Mouse (Mus musculus) hindbrain, postnatal 0 days (tissue): ENCODE data around the gene Dennd4c. TPM values are rescaled to one million over a fixed set of nuclear protein-coding genes. Genes with fewer than 3 reads are reported as not detected.

Experiments used
- ATAC-seq: fragments of 200-750 bp; cut with Nextera tagmentation; 2 replicates; pipeline ENCODE4 v1.8.0; 2017; ENCODE audit warnings: mild to moderate bottlenecking, moderate TSS enrichment, moderate library complexity
- DNase-seq: peaks from one replicate; pipeline ENCODE4 v3.0.0-alpha.2; 2015; ENCODE audit warnings: low spot score
- H3K27ac ChIP-seq: fragments of 300-500 bp; sonication (generic); 2 replicates; pipeline ENCODE4 v1.5.1; 2014; ENCODE audit warnings: mild to moderate bottlenecking
- H3K27me3 ChIP-seq: fragments of 300-500 bp; sonication (generic); 2 replicates; pipeline ENCODE4 v1.6.1; 2014; ENCODE audit warnings: low read length, mixed read lengths; ENCODE audit not compliant: insufficient read depth
- H3K36me3 ChIP-seq: fragments of 300-500 bp; sonication (generic); 2 replicates; pipeline ENCODE4 v1.6.1; 2014; ENCODE audit warnings: low read length, mixed read lengths; ENCODE audit not compliant: insufficient read depth
- H3K4me1 ChIP-seq: fragments of 300-500 bp; sonication (generic); 2 replicates; pipeline ENCODE4 v1.6.1; 2014; ENCODE audit warnings: antibody characterized with exemption, low read length, mixed read lengths; ENCODE audit not compliant: insufficient read depth
- H3K4me2 ChIP-seq: fragments of 300-500 bp; sonication (generic); 2 replicates; pipeline ENCODE4 v1.6.1; 2014; ENCODE audit warnings: low read depth, mild to moderate bottlenecking, low read length, moderate library complexity, mixed read lengths
- H3K4me3 ChIP-seq: fragments of 300-500 bp; sonication (generic); 2 replicates; pipeline ENCODE4 v1.5.1; 2014; ENCODE audit warnings: low read length
- H3K9ac ChIP-seq: fragments of 300-500 bp; sonication (generic); replicated peaks from 2 replicates; pipeline ENCODE4 v1.6.1; 2014; ENCODE audit warnings: mild to moderate bottlenecking, low read length, moderate library complexity, mixed read lengths
- H3K9me3 ChIP-seq: fragments of 300-500 bp; sonication (generic); 2 replicates; pipeline ENCODE4 v1.6.1; 2016; ENCODE audit warnings: low read length, mixed read lengths
- CTCF ChIP-seq: IDR thresholded peaks from 2 replicates; pipeline ENCODE4 v1.5.1; 2016; ENCODE audit warnings: antibody characterized with exemption, control low read depth, low read depth
- WGBS: fragments of 180-500 bp; shearing (Covaris S2); extraction: QIAGEN DNeasy Blood & Tissue Kit; methylation state at CpG from one replicate; pipeline ENCODE4 v1.1.7; 2014; 5-methylcytosine and 5-hydroxymethylcytosine counted together
- polyA plus RNA-seq: library from polyadenylated mRNA; unstranded; fragments of >200 nt; fragmentation: Nextera tagmentation; extraction: Ambion mirVana; gene quantifications from 2 replicates; pipeline ENCODE4 v1.2.1, GENCODE M21; 2015
- total RNA-seq: library from RNA; depleted of rRNA; stranded (reverse); fragments of >200 nt; gene quantifications from 2 replicates; pipeline ENCODE4 v1.2.3, GENCODE M21; 2014

The Dennd4c gene
- total and polyA plus RNA-seq, 2 experiments from 2014 or later = 3.2 to 14.3 TPM

- Histone ChIP-seq H3K27me3 (no peaks in the 10 kb centered on the region), H3K9ac (peak within 1 kb of the TSS; percentile 97), H3K36me3 (peaks cover 18% of the 10 kb centered on the region; the same call in 1 of the 2 replicates), H3K9me3 (no peaks in the 10 kb centered on the region), H3K4me3 (peak within 1 kb of the TSS; percentile 87), H3K27ac (peak within 1 kb of the TSS; percentile 97), H3K4me1 (no peaks in the 10 kb centered on the region), H3K4me2 (peak within 1 kb of the TSS; percentile 76)
- ATAC-seq (peak; percentile 99), DNase-seq (peak; percentile 99)
- no peak for TF ChIP-seq CTCF
- under 1% methylated on average over 67 of the region's 68 CpGs for WGBS
These were observed 109.0 kb downstream of the Dennd4c start, which contains the start of gene Rps6 for GRCm38 (mm10) chr4:86857113-86858069. Gene Rps6 (minus strand): TSS chr4:86857412.

- Histone ChIP-seq H3K4me2 (peak overlapping the region; percentile 76), H3K36me3 (peaks cover 12% of the 10 kb centered on the region; the same call in 1 of the 2 replicates), H3K4me1 (no peaks in the 10 kb centered on the region), H3K27ac (peak overlapping the region; percentile 97), H3K9ac (peak overlapping the region; percentile 97), H3K4me3 (peak overlapping the region; percentile 87), H3K9me3 (no peaks in the 10 kb centered on the region), H3K27me3 (no peaks in the 10 kb centered on the region)
- peak; percentile 28 for DNase-seq
- WGBS = 52% methylated on average over 12 of the region's 12 CpGs
- TF ChIP-seq CTCF = no peak
- ATAC-seq = no peak
These were observed 109.7 kb downstream of the Dennd4c start for GRCm38 (mm10) chr4:86858070-86858440.

DNA sequence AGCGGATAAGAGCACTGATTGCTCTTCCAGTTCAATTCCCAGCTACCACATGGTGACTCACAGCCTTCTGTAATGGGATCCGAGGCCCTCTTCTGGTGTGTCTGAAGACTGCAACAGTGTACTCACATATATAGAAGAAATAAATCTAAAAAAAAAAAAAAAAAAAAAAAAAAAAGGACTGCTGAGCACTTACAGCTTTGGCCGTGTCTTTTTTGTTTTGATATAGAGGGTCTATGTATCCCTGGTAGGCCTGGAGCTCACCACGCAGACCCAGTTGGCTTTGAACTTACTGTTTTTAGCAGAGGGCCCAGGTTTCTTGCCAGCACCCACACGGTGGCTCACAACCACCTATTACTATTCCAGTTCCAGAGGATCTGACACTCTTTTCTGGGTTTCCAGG is 115.7 kb downstream of the Dennd4c start:
- ATAC-seq (no peak), DNase-seq (no peak)
- no peak for TF ChIP-seq CTCF
- no peaks in the 10 kb centered on the region for H3K4me1 ChIP-seq
- no peaks in the 10 kb centered on the region for H3K36me3 ChIP-seq
- H3K9me3 ChIP-seq = no peaks in the 10 kb centered on the region
- no peak overlapping the region for H3K4me2 ChIP-seq
- no peaks in the 10 kb centered on the region for H3K27me3 ChIP-seq
- H3K9ac ChIP-seq = no peak overlapping the region
- H3K27ac ChIP-seq = no peak overlapping the region
- no peak overlapping the region for H3K4me3 ChIP-seq
- WGBS = 82% methylated on average over 5 of the region's 5 CpGs

- no peaks in the 10 kb centered on the region for H3K27me3 ChIP-seq
- no peak overlapping the region for H3K4me2 ChIP-seq
- no peak for DNase-seq
- no peak for ATAC-seq
- TF ChIP-seq CTCF = no peak
- no peaks in the 10 kb centered on the region for H3K9me3 ChIP-seq
- no peaks in the 10 kb centered on the region for H3K4me1 ChIP-seq
- H3K4me3 ChIP-seq = no peak overlapping the region
- no peak overlapping the region for H3K27ac ChIP-seq
- no peak overlapping the region for H3K9ac ChIP-seq
- H3K36me3 ChIP-seq = no peaks in the 10 kb centered on the region
These were observed 123.6 kb downstream of the Dennd4c start for GRCm38 (mm10) chr4:86871988-86872387.

- Histone ChIP-seq H3K27ac (no peak overlapping the region), H3K27me3 (no peaks in the 10 kb centered on the region), H3K9ac (no peak overlapping the region), H3K9me3 (no peaks in the 10 kb centered on the region), H3K4me3 (no peak overlapping the region), H3K4me1 (no peaks in the 10 kb centered on the region), H3K4me2 (no peak overlapping the region), H3K36me3 (no peaks in the 10 kb centered on the region)
- 47% methylated on average over 4 of the region's 4 CpGs for WGBS
- TF ChIP-seq CTCF = no peak
- DNase-seq (no peak), ATAC-seq (no peak)
These were observed 124.7 kb downstream of the Dennd4c start for GRCm38 (mm10) chr4:86873072-86873471.

DNA sequence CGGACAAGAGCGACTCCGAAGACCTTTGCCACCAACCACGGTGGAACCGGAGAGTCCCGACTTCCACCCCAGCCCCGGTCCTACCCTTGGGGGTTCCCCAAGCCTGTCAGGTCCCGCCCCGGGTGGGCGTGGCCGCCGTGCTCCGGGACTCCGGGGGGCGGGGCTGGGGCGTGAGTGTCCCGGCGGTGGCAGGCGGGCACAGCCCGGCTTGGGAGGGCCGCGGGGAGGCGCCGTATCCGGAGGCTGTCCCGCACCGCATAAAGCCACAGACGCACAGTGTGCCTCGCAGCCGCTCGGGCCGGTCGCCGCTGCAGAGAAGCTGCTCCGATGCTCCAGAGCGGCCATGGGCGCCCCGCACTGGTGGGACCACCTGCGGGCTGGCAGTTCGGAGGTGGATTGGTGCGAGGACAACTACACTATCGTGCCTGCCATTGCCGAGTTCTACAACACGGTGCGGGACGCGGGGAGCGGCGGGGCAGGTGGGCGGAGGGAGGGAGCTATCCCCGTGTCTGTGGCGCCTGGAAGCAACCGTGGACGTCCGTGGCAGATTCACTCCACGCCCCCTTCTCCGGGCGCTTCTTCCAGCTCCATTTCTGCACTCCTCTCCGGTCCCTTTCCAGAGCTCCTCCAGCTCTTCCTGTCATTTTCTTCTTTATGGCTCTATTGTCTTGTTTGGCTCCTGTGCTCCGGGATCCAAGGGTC is 125.9 kb downstream of the Dennd4c start, which contains the start of gene Acer2:
Acer2 (plus strand) TSS at position 251 of the 702 bp plus-strand sequence.
- H3K4me2 ChIP-seq = peak within 1 kb of the TSS; percentile 97
- no peaks in the 10 kb centered on the region for H3K36me3 ChIP-seq
- TF ChIP-seq CTCF = no peak
- peak within 1 kb of the TSS; percentile 65 for H3K4me3 ChIP-seq
- DNase-seq = peak; percentile 74
- H3K27ac ChIP-seq = no peak within 1 kb of the TSS
- H3K9me3 ChIP-seq = no peaks in the 10 kb centered on the region
- H3K4me1 ChIP-seq = no peaks in the 10 kb centered on the region
- H3K27me3 ChIP-seq = no peaks in the 10 kb centered on the region
- peak within 1 kb of the TSS; percentile 53 for H3K9ac ChIP-seq
- WGBS = 1% methylated on average over 54 of the region's 60 CpGs
- ATAC-seq = peak; percentile 88
